Comparison of ENCODE assay signal across 19 mouse cellular contexts in the genomic region with DNA sequence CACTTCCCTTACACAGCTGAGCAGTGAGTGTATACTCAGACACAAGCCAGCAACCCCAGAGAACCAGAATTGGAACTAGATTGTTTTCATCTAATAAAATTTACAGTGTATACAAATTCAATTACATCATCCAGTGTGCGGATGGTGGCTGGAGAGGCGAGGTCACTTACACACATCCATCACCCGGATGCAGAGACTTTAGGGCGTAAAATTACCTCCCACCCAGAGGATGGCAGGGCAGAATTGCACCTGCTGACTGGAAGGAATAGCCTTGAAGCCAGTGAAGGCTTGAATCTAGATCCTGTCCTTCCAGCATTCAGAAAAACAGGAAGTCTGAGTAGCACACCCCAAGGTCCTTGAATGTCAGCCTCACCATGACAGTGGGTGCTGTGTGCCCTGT.
"Had no signal": no experiment of that assay in that cellular context is flagged by ENCODE, and none has a peak within 500 bp of the region (broad histone marks: within the 10 kb centered on the region; RNA-seq: fewer than 3 reads in every experiment).

No protein-coding gene starts in this region.

- H3K9ac ChIP-seq: lung, embryonic 14.5 days; midbrain, embryonic 12.5 days; neural tube, embryonic 13.5 days; neural tube, embryonic 15.5 days had no signal

- H3K9me3 ChIP-seq: midbrain, embryonic 10.5 days; midbrain, embryonic 12.5 days; neural tube, embryonic 13.5 days; neural tube, embryonic 15.5 days had no signal

- H3K27ac ChIP-seq: midbrain, embryonic 10.5 days; midbrain, embryonic 12.5 days; neural tube, embryonic 13.5 days; neural tube, embryonic 15.5 days had no signal

- DNase-seq: lung, adult 18-20 months; lung, embryonic 14.5 days; lung, postnatal 10 days; lung, postnatal 4 days; midbrain, embryonic 14.5 days; retina, postnatal 1 day; right cerebral cortex, adult 18-20 months; right cerebral cortex, postnatal 25 days; right cerebral cortex, postnatal 4 days; spleen, adult 18-20 months; thymus, adult 18-20 months; thymus, postnatal 14 days; thymus, postnatal 36 days had no signal

- H3K4me2 ChIP-seq: lung, embryonic 14.5 days; midbrain, embryonic 12.5 days; neural tube, embryonic 13.5 days; neural tube, embryonic 15.5 days had no signal

- H3K36me3 ChIP-seq: midbrain, embryonic 10.5 days; midbrain, embryonic 12.5 days; neural tube, embryonic 13.5 days; neural tube, embryonic 15.5 days had no signal

- H3K4me3 ChIP-seq: midbrain, embryonic 10.5 days; midbrain, embryonic 12.5 days; myocyte; neural tube, embryonic 13.5 days; neural tube, embryonic 15.5 days had no signal

- H3K4me1 ChIP-seq: midbrain, embryonic 12.5 days; neural tube, embryonic 15.5 days had no signal

- H3K27me3 ChIP-seq: midbrain, embryonic 12.5 days; neural tube, embryonic 13.5 days; neural tube, embryonic 15.5 days had no signal

- ATAC-seq: midbrain, embryonic 16.5 days had no signal
